Mouse (Mus musculus) liver, embryonic 14.5 days (tissue): ENCODE results near the gene Palld. TPM values are rescaled to one million over a fixed set of nuclear protein-coding genes. Genes with fewer than 3 reads are reported as not detected.

ENCODE experiments used
- ATAC-seq: fragments of 200-750 bp; cut with Nextera tagmentation; 2 replicates; pipeline ENCODE4 v1.8.0; 2017; ENCODE audit warnings: moderate number of reproducible peaks, mild to moderate bottlenecking, moderate library complexity; ENCODE audit not compliant: insufficient read depth
- DNase-seq, 3 experiments: peaks; one replicate each; pipeline ENCODE4 v3.0.0-alpha.2; 2012 to 2013; ENCODE audit warnings: low read depth in 3 of 3, low spot score in 3 of 3
- H3K27ac ChIP-seq: fragments of 300-500 bp; sonication (generic); 2 replicates; pipeline ENCODE4 v1.5.1; 2014; ENCODE audit warnings: moderate library complexity, mild to moderate bottlenecking, control low read depth, inconsistent platforms
- H3K27me3 ChIP-seq: fragments of 300-500 bp; sonication (generic); 2 replicates; pipeline ENCODE4 v1.6.1; 2014; ENCODE audit warnings: mild to moderate bottlenecking, low read length, moderate library complexity; ENCODE audit not compliant: control insufficient read depth, insufficient read depth
- H3K36me3 ChIP-seq: fragments of 300-500 bp; sonication (generic); replicated peaks from 2 replicates; pipeline ENCODE4 v1.6.1; 2014; ENCODE audit warnings: low read depth; ENCODE audit not compliant: control insufficient read depth, insufficient read depth
- H3K4me1 ChIP-seq, 2 experiments: fragments of 200-500 bp in 1 of 2; fragments of 300-500 bp in 1 of 2; sonication (generic) in 1 of 2; replicated peaks; 2 replicates each; pipeline ENCODE4 v1.6.1; 2012 to 2014; ENCODE audit warnings: antibody characterized with exemption in 1 of 2, inconsistent platforms in 1 of 2, low read length in 1 of 2; ENCODE audit not compliant: control insufficient read depth in 2 of 2, insufficient read depth in 2 of 2
- H3K4me2 ChIP-seq: fragments of 300-500 bp; sonication (generic); 2 replicates; pipeline ENCODE4 v1.6.1; 2014; ENCODE audit warnings: low read depth, mild to moderate bottlenecking, control low read depth, moderate library complexity
- H3K4me3 ChIP-seq, 2 experiments: fragments of 200-500 bp in 1 of 2; fragments of 300-500 bp in 1 of 2; sonication (generic) in 1 of 2; 2 replicates each; pipeline ENCODE4 v1.5.1; 2012 to 2014; ENCODE audit warnings: low read depth in 2 of 2, low read length in 2 of 2, mild to moderate bottlenecking in 2 of 2, control low read depth in 1 of 2, inconsistent platforms in 1 of 2, moderate library complexity in 1 of 2; ENCODE audit not compliant: insufficient read depth in 1 of 2
- H3K9ac ChIP-seq: fragments of 300-500 bp; sonication (generic); replicated peaks from 2 replicates; pipeline ENCODE4 v1.6.1; 2014; ENCODE audit warnings: mild to moderate bottlenecking, control low read depth, moderate library complexity
- H3K9me3 ChIP-seq: fragments of 300-500 bp; sonication (generic); 2 replicates; pipeline ENCODE4 v1.6.1; 2016; ENCODE audit warnings: low read length, mixed read lengths; ENCODE audit not compliant: control insufficient read depth
- CTCF ChIP-seq: IDR thresholded peaks from 2 replicates; pipeline ENCODE4 v1.5.1; 2016; ENCODE audit warnings: antibody characterized with exemption, low read depth, control low read depth
- EP300 ChIP-seq: IDR thresholded peaks from 2 replicates; pipeline ENCODE4 v1.6.1; 2016; ENCODE audit warnings: antibody characterized with exemption, low read depth
- WGBS: fragments of 180-500 bp; shearing (Covaris S2); extraction: QIAGEN DNeasy Blood & Tissue Kit; methylation state at CpG from one replicate; pipeline ENCODE4 v1.1.7; 2014; ENCODE audit not compliant: insufficient replicate concordance; 5-methylcytosine and 5-hydroxymethylcytosine counted together
- polyA plus RNA-seq, 2 experiments: library from polyadenylated mRNA; depleted of rRNA in 1 of 2; stranded (reverse) in 1 of 2; unstranded in 1 of 2; fragments of >200 nt; fragmentation: Nextera tagmentation in 1 of 2; extraction: Ambion mirVana in 1 of 2; gene quantifications; 2 replicates each; pipeline versions ENCODE4 v1.2.1 to v1.2.3; 2012 to 2014

Palld gene
- polyA plus RNA-seq, 2 experiments = 1.8 to 2.9 TPM

GRCm38 (mm10) chr8:61479506-61480214 is 422.8 kb downstream of the Palld start:
- peak; percentile 63 for TF ChIP-seq CTCF
- no peak for TF ChIP-seq EP300
- no peak overlapping the region for H3K4me2 ChIP-seq
- no peaks in the 10 kb centered on the region for H3K4me1 ChIP-seq
- H3K36me3 ChIP-seq = no peaks in the 10 kb centered on the region
- no peak overlapping the region for H3K27ac ChIP-seq
- H3K9ac ChIP-seq = no peak overlapping the region
- no peaks in the 10 kb centered on the region for H3K9me3 ChIP-seq
- ATAC-seq = no peak
- H3K4me3 ChIP-seq = no peak overlapping the region
- peak in 1 of 3 experiments; percentile 4 for DNase-seq
- WGBS = 54% methylated on average over 10 of the region's 11 CpGs
- H3K27me3 ChIP-seq = no peaks in the 10 kb centered on the region

DNA sequence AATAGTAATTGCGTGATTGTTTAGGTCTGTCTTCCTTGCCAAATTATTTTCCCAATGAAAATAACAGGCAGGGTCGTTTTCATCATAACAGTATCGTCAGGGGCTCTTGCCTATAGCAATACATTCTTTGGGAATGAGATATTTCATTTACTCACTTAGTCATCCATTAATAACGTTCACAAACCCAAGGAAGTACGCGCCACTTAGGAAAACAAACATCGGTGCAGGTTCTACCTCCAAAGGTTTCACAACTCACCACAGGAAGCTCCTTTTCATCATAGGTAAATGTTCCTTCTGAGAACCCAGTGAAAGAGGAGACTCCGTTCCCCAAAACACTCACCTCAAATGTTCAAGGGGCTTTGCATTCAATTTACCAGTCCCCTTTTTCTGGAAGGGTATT is 423.7 kb downstream of the Palld start:
- Histone ChIP-seq H3K27ac (no peak overlapping the region), H3K36me3 (no peaks in the 10 kb centered on the region), H3K9me3 (no peaks in the 10 kb centered on the region), H3K4me1 (no peaks in the 10 kb centered on the region), H3K9ac (no peak overlapping the region), H3K27me3 (no peaks in the 10 kb centered on the region), H3K4me3 (no peak overlapping the region), H3K4me2 (no peak overlapping the region)
- DNase-seq (no peak), ATAC-seq (no peak)
- 65% methylated on average over 8 of the region's 8 CpGs for WGBS
- TF ChIP-seq CTCF (no peak), EP300 (no peak)

GRCm38 (mm10) chr8:61478150-61478549 is 424.3 kb downstream of the Palld start:
- 68% methylated on average over 4 of the region's 4 CpGs for WGBS
- no peak for ATAC-seq
- TF ChIP-seq CTCF (no peak), EP300 (no peak)

GRCm38 (mm10) chr8:61476160-61476559 is 426.3 kb downstream of the Palld start:
- Histone ChIP-seq H3K27ac (no peak overlapping the region), H3K9me3 (no peaks in the 10 kb centered on the region), H3K9ac (no peak overlapping the region), H3K4me3 (no peak overlapping the region), H3K36me3 (no peaks in the 10 kb centered on the region), H3K4me1 (no peaks in the 10 kb centered on the region), H3K27me3 (no peaks in the 10 kb centered on the region), H3K4me2 (no peak overlapping the region)
- WGBS = 75% methylated on average over 9 of the region's 9 CpGs
- TF ChIP-seq EP300 (no peak), CTCF (no peak)
- DNase-seq (no peak), ATAC-seq (no peak)

More at GRCm38 (mm10) chr8:61478150-61478549, 424.3 kb downstream of the Palld start:
- no peaks in the 10 kb centered on the region for H3K9me3 ChIP-seq
- H3K4me3 ChIP-seq = no peak overlapping the region
- DNase-seq = no peak
- H3K4me2 ChIP-seq = no peak overlapping the region
- no peak overlapping the region for H3K27ac ChIP-seq
- H3K27me3 ChIP-seq = no peaks in the 10 kb centered on the region
- H3K36me3 ChIP-seq = no peaks in the 10 kb centered on the region
- no peak overlapping the region for H3K9ac ChIP-seq
- H3K4me1 ChIP-seq = no peaks in the 10 kb centered on the region

GRCm38 (mm10) chr8:61475251-61475673 is 427.2 kb downstream of the Palld start:
- ATAC-seq = no peak
- H3K36me3 ChIP-seq = no peaks in the 10 kb centered on the region
- no peaks in the 10 kb centered on the region for H3K9me3 ChIP-seq
- 55% methylated on average over 6 of the region's 6 CpGs for WGBS
- no peak for DNase-seq
- no peak overlapping the region for H3K27ac ChIP-seq
- H3K4me3 ChIP-seq = no peak overlapping the region
- H3K4me2 ChIP-seq = no peak overlapping the region
- TF ChIP-seq CTCF (no peak), EP300 (no peak)
- no peaks in the 10 kb centered on the region for H3K27me3 ChIP-seq
- H3K9ac ChIP-seq = no peak overlapping the region
- no peaks in the 10 kb centered on the region for H3K4me1 ChIP-seq
